Mouse (Mus musculus) forebrain, embryonic 13.5 days (tissue): ENCODE data around the gene Tmem150c. TPM values are rescaled to one million over a fixed set of nuclear protein-coding genes. Genes with fewer than 3 reads are reported as not detected.

ENCODE experiments used
- ATAC-seq: fragments of 200-750 bp; cut with Nextera tagmentation; 2 replicates; pipeline ENCODE4 v1.8.0; 2017
- H3K27ac ChIP-seq: fragments of 300-500 bp; sonication (generic); 2 replicates; pipeline ENCODE4 v1.5.1; 2015; ENCODE audit warnings: inconsistent platforms, mild to moderate bottlenecking, moderate library complexity
- H3K27me3 ChIP-seq: fragments of 300-500 bp; sonication (generic); 2 replicates; pipeline ENCODE4 v1.6.1; 2015; ENCODE audit warnings: mild to moderate bottlenecking, inconsistent platforms
- H3K36me3 ChIP-seq: fragments of 300-500 bp; sonication (generic); 2 replicates; pipeline ENCODE4 v1.6.1; 2015; ENCODE audit warnings: mild to moderate bottlenecking, inconsistent platforms; ENCODE audit not compliant: poor library complexity, severe bottlenecking
- H3K4me1 ChIP-seq: fragments of 300-500 bp; sonication (generic); 2 replicates; pipeline ENCODE4 v1.6.1; 2015; ENCODE audit warnings: inconsistent platforms
- H3K4me2 ChIP-seq: fragments of 300-500 bp; sonication (generic); 2 replicates; pipeline ENCODE4 v1.6.1; 2015; ENCODE audit warnings: inconsistent platforms, mild to moderate bottlenecking, moderate library complexity
- H3K4me3 ChIP-seq: fragments of 300-500 bp; sonication (generic); 2 replicates; pipeline ENCODE4 v1.5.1; 2015; ENCODE audit warnings: mild to moderate bottlenecking, inconsistent platforms
- H3K9ac ChIP-seq: fragments of 300-500 bp; sonication (generic); 2 replicates; pipeline ENCODE4 v1.6.1; 2015; ENCODE audit warnings: mild to moderate bottlenecking, inconsistent platforms
- H3K9me3 ChIP-seq: fragments of 300-500 bp; sonication (generic); replicated peaks from 2 replicates; pipeline ENCODE4 v1.6.1; 2016; ENCODE audit warnings: inconsistent platforms
- WGBS: fragments of 180-500 bp; shearing (Covaris S2); methylation state at CpG from one replicate; pipeline ENCODE4 v1.1.7; 2015; 5-methylcytosine and 5-hydroxymethylcytosine counted together
- polyA plus RNA-seq: library from polyadenylated mRNA; unstranded; fragments of >200 nt; fragmentation: Nextera tagmentation; extraction: Ambion mirVana; gene quantifications from 2 replicates; pipeline ENCODE4 v1.2.1, GENCODE M21; 2015

Tmem150c gene
- polyA plus RNA-seq, 1 experiment from 2014 or later: 14.0 TPM

- ATAC-seq: no peak
- H3K27ac ChIP-seq: no peak overlapping the region
- WGBS: 77% methylated on average over 4 of the region's 4 CpGs
- H3K9me3 ChIP-seq: no peaks in the 10 kb centered on the region
- no peak overlapping the region for H3K4me2 ChIP-seq
- peaks cover 70% of the 10 kb centered on the region for H3K4me1 ChIP-seq
- peaks cover 9% of the 10 kb centered on the region; the same call in 1 of the 2 replicates for H3K36me3 ChIP-seq
- H3K27me3 ChIP-seq: no peaks in the 10 kb centered on the region
- H3K4me3 ChIP-seq: no peak overlapping the region
- H3K9ac ChIP-seq: no peak overlapping the region
Measured at GRCm38 (mm10) chr5:100044030-100044429, 115.6 kb downstream of the Tmem150c start.

GRCm38 (mm10) chr5:100043361-100043760 is 116.2 kb downstream of the Tmem150c start:
- Histone ChIP-seq H3K4me2 (no peak overlapping the region), H3K9ac (no peak overlapping the region), H3K4me3 (no peak overlapping the region), H3K4me1 (peaks cover 64% of the 10 kb centered on the region), H3K27me3 (no peaks in the 10 kb centered on the region), H3K27ac (no peak overlapping the region), H3K9me3 (no peaks in the 10 kb centered on the region), H3K36me3 (peaks cover 9% of the 10 kb centered on the region; the same call in 1 of the 2 replicates)
- 68% methylated on average over 5 of the region's 5 CpGs for WGBS
- no peak for ATAC-seq

GRCm38 (mm10) chr5:100042467-100042866 is 117.1 kb downstream of the Tmem150c start:
- 93% methylated on average over 8 of the region's 8 CpGs for WGBS

GRCm38 (mm10) chr5:100041272-100041671 is 118.3 kb downstream of the Tmem150c start:
- peak overlapping the region; percentile 88 for H3K4me2 ChIP-seq
- H3K4me1 ChIP-seq: peaks cover 57% of the 10 kb centered on the region
- H3K27ac ChIP-seq: no peak overlapping the region
- H3K4me3 ChIP-seq: peak overlapping the region; percentile 84; the same call in 1 of the 2 replicates
- H3K9me3 ChIP-seq: no peaks in the 10 kb centered on the region
- WGBS: 53% methylated on average over 4 of the region's 4 CpGs
- 0 out of 2 replicates have a peak overlapping the region, but pooled peaks have one; percentile 31 for H3K9ac ChIP-seq
- H3K36me3 ChIP-seq: peaks cover 23% of the 10 kb centered on the region
- no peaks in the 10 kb centered on the region for H3K27me3 ChIP-seq
- no peak for ATAC-seq

More at GRCm38 (mm10) chr5:100042467-100042866, 117.1 kb downstream of the Tmem150c start:
- no peak overlapping the region for H3K27ac ChIP-seq
- peaks cover 57% of the 10 kb centered on the region for H3K4me1 ChIP-seq
- no peak overlapping the region for H3K4me2 ChIP-seq
- no peak overlapping the region for H3K4me3 ChIP-seq
- H3K36me3 ChIP-seq: peaks cover 11% of the 10 kb centered on the region; the same call in 1 of the 2 replicates
- no peak for ATAC-seq
- no peak overlapping the region for H3K9ac ChIP-seq
- H3K27me3 ChIP-seq: no peaks in the 10 kb centered on the region
- H3K9me3 ChIP-seq: no peaks in the 10 kb centered on the region

- H3K36me3 ChIP-seq: peaks cover 31% of the 10 kb centered on the region
- no peak for ATAC-seq
- under 1% methylated on average over 19 of the region's 19 CpGs for WGBS
- H3K4me1 ChIP-seq: peaks cover 61% of the 10 kb centered on the region
- H3K27ac ChIP-seq: peak overlapping the region; percentile 99
- H3K27me3 ChIP-seq: no peaks in the 10 kb centered on the region
- no peaks in the 10 kb centered on the region for H3K9me3 ChIP-seq
- H3K4me3 ChIP-seq: peak overlapping the region; percentile 84
- H3K4me2 ChIP-seq: peak overlapping the region; percentile 88
- peak overlapping the region; percentile 100 for H3K9ac ChIP-seq
Measured at GRCm38 (mm10) chr5:100040281-100040784, 119.3 kb downstream of the Tmem150c start.

DNA sequence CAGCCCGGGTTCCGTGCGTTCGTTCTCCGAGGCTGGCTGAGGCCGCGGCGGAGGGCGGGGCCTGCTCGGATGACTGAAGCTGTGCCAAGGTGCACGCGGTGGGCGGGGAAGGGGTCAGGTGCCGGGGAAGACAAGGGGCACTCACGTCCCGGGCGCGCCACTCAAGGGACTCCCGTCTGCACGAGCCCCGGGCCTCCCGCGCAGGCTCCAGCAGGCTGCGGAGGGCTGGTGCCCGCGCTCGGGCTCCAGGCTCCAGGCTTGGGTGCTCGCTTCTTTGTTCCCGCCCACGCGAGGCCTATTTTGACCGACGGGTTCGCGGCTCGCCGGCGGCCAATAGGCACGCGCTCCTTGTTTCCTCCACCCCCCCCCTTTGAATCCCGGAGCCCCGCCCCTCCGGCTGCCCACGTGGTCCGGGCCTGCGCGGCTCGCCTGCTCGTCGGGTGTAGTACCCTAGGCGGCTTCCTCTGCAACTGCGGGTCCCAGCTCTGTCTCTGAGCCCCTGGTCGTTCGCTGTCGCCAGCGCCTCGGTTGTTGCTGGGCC is 119.9 kb downstream of the Tmem150c start, which contains the start of the genes Hnrnpdl and Enoph1:
Gene Hnrnpdl (minus strand): TSS at position 63 of the 541 bp plus-strand sequence.
Gene Enoph1 (plus strand): TSS at position 384 of the 541 bp plus-strand sequence.
- ATAC-seq: peak; percentile 90
- Histone ChIP-seq H3K9me3 (no peaks in the 10 kb centered on the region), H3K4me3 (peak within 1 kb of the TSS; percentile 84), H3K4me2 (peak within 1 kb of the TSS; percentile 99), H3K27me3 (no peaks in the 10 kb centered on the region), H3K36me3 (peaks cover 36% of the 10 kb centered on the region), H3K9ac (peak within 1 kb of the TSS; percentile 100), H3K27ac (peak within 1 kb of the TSS; percentile 99), H3K4me1 (peaks cover 59% of the 10 kb centered on the region)
- WGBS: 0% methylated on average over 38 of the region's 57 CpGs

DNA sequence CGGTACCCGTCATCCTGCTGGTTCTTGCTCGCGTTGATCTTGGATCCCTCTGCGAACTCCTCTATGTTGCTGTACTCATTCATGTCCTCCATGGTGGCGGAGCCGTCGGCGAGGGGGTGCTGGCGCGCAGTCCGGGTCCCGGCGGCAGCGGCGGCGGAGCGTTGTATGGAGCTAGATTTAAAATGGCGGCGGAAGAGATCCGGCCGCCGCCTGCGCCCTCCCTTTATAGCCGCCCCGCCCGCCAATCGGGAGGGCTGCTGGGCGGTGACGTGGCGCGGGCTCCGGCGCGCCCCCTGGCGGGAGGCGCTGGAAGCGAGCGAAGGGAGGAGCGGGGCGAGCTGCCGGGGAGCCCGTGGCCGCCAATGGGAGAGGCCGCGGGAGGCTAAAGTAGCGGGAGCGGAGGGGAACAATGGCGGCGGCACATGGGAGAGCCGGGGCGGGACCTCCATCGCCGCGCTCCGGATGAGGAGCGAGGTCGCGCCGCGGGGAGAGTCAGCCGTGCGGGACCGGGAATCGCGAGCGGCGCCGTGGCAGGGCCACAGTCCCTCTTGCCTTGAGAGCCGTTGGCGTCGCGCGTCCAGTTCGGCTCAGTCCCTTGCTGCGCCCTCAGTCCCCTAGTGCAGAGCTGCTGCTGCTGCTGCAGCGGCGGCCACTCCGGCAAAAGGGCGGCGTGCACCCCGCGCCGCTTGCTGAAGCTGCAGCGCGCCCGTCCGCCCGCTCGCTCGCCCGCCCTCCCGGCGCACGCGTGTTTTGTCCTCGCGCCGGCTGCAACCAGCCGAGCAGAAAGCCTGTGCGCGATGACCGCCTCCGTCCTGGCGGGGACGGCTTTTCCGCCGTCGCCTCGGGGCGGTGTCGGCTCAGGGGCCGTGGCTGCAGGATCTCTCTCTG is 120.7 kb downstream of the Tmem150c start:
- no peaks in the 10 kb centered on the region for H3K27me3 ChIP-seq
- H3K36me3 ChIP-seq: peaks cover 43% of the 10 kb centered on the region
- H3K9me3 ChIP-seq: no peaks in the 10 kb centered on the region
- peak overlapping the region; percentile 99 for H3K4me2 ChIP-seq
- peak overlapping the region; percentile 99 for H3K27ac ChIP-seq
- WGBS: under 1% methylated on average over 82 of the region's 113 CpGs
- peak overlapping the region; percentile 84 for H3K4me3 ChIP-seq
- ATAC-seq: peak; percentile 71
- peaks cover 59% of the 10 kb centered on the region for H3K4me1 ChIP-seq
- peak overlapping the region; percentile 100 for H3K9ac ChIP-seq

- Histone ChIP-seq H3K9ac (peak overlapping the region; percentile 100), H3K36me3 (peaks cover 50% of the 10 kb centered on the region), H3K4me3 (peak overlapping the region; percentile 84), H3K4me1 (peaks cover 54% of the 10 kb centered on the region), H3K4me2 (peak overlapping the region; percentile 99), H3K27ac (peak overlapping the region; percentile 99), H3K9me3 (no peaks in the 10 kb centered on the region), H3K27me3 (no peaks in the 10 kb centered on the region)
- ATAC-seq: peak; percentile 28
- WGBS: under 1% methylated on average over 44 of the region's 45 CpGs
Measured at GRCm38 (mm10) chr5:100037965-100038713, 121.5 kb downstream of the Tmem150c start.

- 20% methylated on average over 7 of the region's 7 CpGs for WGBS
- Histone ChIP-seq H3K27me3 (no peaks in the 10 kb centered on the region), H3K4me3 (peak overlapping the region; percentile 84), H3K27ac (no peak overlapping the region; the same call in 1 of the 2 replicates), H3K36me3 (peaks cover 56% of the 10 kb centered on the region), H3K9ac (peak overlapping the region; percentile 100), H3K9me3 (no peaks in the 10 kb centered on the region), H3K4me2 (peak overlapping the region; percentile 99), H3K4me1 (peaks cover 56% of the 10 kb centered on the region)
- ATAC-seq: no peak
Measured at GRCm38 (mm10) chr5:100036681-100037080, 122.9 kb downstream of the Tmem150c start.

GRCm38 (mm10) chr5:100035950-100036349 is 123.7 kb downstream of the Tmem150c start:
- H3K9ac ChIP-seq: no peak overlapping the region
- peak overlapping the region; percentile 99 for H3K4me2 ChIP-seq
- H3K27me3 ChIP-seq: no peaks in the 10 kb centered on the region
- peak overlapping the region; percentile 84 for H3K4me3 ChIP-seq
- WGBS: 45% methylated on average over 7 of the region's 7 CpGs
- H3K27ac ChIP-seq: no peak overlapping the region
- no peaks in the 10 kb centered on the region for H3K9me3 ChIP-seq
- H3K36me3 ChIP-seq: peaks cover 59% of the 10 kb centered on the region
- ATAC-seq: no peak
- peaks cover 50% of the 10 kb centered on the region for H3K4me1 ChIP-seq

GRCm38 (mm10) chr5:100032646-100033045 is 127.0 kb downstream of the Tmem150c start:
- 0 out of 2 replicates have a peak, but pooled peaks have one; percentile 2 for ATAC-seq

More at GRCm38 (mm10) chr5:100032646-100033045, 127.0 kb downstream of the Tmem150c start:
- 77% methylated on average over 3 of the region's 3 CpGs for WGBS
- Histone ChIP-seq H3K4me2 (no peak overlapping the region), H3K9ac (no peak overlapping the region), H3K27ac (no peak overlapping the region), H3K4me1 (peaks cover 51% of the 10 kb centered on the region), H3K27me3 (no peaks in the 10 kb centered on the region), H3K9me3 (no peaks in the 10 kb centered on the region), H3K36me3 (peaks cover 59% of the 10 kb centered on the region), H3K4me3 (no peak overlapping the region)
